ENCODE assay signal across 11 mouse cellular contexts in the genomic region with DNA sequence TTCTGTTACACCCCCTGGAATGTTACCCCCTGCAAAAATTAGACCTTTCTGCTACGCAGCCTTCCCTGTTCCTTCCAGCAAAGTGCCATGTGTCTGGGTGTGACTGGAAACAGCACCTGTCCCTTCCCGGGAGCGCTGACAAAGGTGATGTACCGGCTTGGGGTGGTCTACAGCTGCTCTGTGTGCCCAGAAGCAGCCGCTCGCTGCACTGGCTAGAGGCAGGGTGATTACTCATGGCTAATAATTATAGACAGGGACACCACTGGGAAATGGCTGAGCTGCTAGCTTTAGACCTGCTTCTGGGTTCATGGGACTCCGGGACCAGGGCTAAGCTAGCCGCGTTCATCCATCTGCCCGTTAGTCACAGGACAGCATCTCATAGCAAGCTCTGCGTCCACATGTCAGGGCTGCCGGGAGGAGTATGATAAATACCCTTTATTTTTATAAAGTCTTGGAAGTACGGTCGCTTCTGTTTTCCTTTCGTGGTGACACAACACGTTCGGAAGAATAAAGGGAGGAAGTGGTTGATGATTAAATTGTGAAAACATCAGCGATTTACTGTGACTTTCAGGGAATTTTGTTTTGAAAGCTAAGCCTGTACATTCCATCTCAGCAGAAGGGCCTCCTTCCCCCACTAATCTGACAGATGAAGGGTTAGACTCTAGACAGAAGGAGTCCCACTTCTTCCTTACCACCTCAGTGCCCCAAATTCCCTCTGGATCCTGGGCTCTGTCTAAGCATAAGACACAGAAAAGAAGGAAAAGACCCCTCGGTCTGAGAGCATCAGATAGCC.
DNase-seq lines count a peak whose midpoint lies in the region; ATAC-seq lines count a peak whose summit lies in the region.
"Had no signal": no experiment of that assay in that cellular context is flagged by ENCODE, and none has a peak within 500 bp of the region (broad histone marks: within the 10 kb centered on the region; RNA-seq: fewer than 3 reads in every experiment).

No protein-coding gene starts in this region.

- no peaks in the 10 kb centered on the region for H3K9me3 ChIP-seq in kidney, embryonic 16.5 days (ENCODE audit: low read length)
- no peaks in the 10 kb centered on the region for H3K9me3 ChIP-seq in embryonic facial prominence, embryonic 10.5 days
- H3K9me3 ChIP-seq: intestine, embryonic 15.5 days had no signal

- H3K9ac ChIP-seq in kidney, embryonic 16.5 days (replicated peaks; ENCODE audit: low read length), result no peak overlapping the region; the same call in 1 of the 2 replicates
- H3K9ac ChIP-seq: intestine, embryonic 15.5 days had no signal

- peak; percentile 63 for ATAC-seq in kidney, embryonic 16.5 days (ENCODE audit: low FRiP score, low TSS enrichment)
- ATAC-seq in inflammation-experienced regulatory T-cells, adult 6 months, result no peak
- ATAC-seq: intestine, embryonic 15.5 days had no signal

- peak; percentile 14 to 28 for DNase-seq in cerebellum, adult 18-20 months
- no peak for DNase-seq in cerebellum, adult 9-11 months
- DNase-seq in kidney, adult 18-20 months, result no peak
- DNase-seq in embryonic facial prominence, embryonic 10.5 days (ENCODE audit: low spot score), result peak; percentile 17
- peak; percentile 26 to 44 for DNase-seq in kidney, postnatal 4 days
- DNase-seq in layer of hippocampus, postnatal 14 days (ENCODE audit: low spot score in 2 of 2), result no peak
- DNase-seq: lung, postnatal 14 days; right cerebral cortex, postnatal 25 days had no signal

- WGBS in kidney, embryonic 16.5 days, result 29% methylated on average over 19 of the region's 19 CpGs
- 74% methylated on average over 19 of the region's 19 CpGs for WGBS in embryonic facial prominence, embryonic 10.5 days

- peaks cover 21% of the 10 kb centered on the region for H3K4me1 ChIP-seq in kidney, embryonic 16.5 days (ENCODE audit: insufficient read depth, low read length)
- peaks cover 33% of the 10 kb centered on the region for H3K4me1 ChIP-seq in embryonic facial prominence, embryonic 10.5 days

- no peaks in the 10 kb centered on the region for H3K36me3 ChIP-seq in kidney, embryonic 16.5 days (ENCODE audit: insufficient read depth, low read length)
- no peaks in the 10 kb centered on the region for H3K36me3 ChIP-seq in embryonic facial prominence, embryonic 10.5 days (replicated peaks)
- H3K36me3 ChIP-seq: intestine, embryonic 15.5 days had no signal

- no peaks in the 10 kb centered on the region for H3K27me3 ChIP-seq in kidney, embryonic 16.5 days (ENCODE audit: insufficient read depth, low read length)
- H3K27me3 ChIP-seq in embryonic facial prominence, embryonic 10.5 days (replicated peaks; ENCODE audit: low read depth, poor library complexity, severe bottlenecking), result 0 out of 2 replicates have a peak, but pooled peaks cover 5% of the 10 kb centered on the region
- H3K27me3 ChIP-seq: intestine, embryonic 15.5 days had no signal

- H3K4me3 ChIP-seq in kidney, embryonic 16.5 days (ENCODE audit: low read length), result no peak overlapping the region
- H3K4me3 ChIP-seq in embryonic facial prominence, embryonic 10.5 days, result no peak overlapping the region
- H3K4me3 ChIP-seq: intestine, embryonic 15.5 days had no signal

- H3K27ac ChIP-seq in kidney, embryonic 16.5 days (ENCODE audit: low read length), result no peak overlapping the region
- no peak overlapping the region; the same call in 1 of the 2 replicates for H3K27ac ChIP-seq in embryonic facial prominence, embryonic 10.5 days (replicated peaks)
- H3K27ac ChIP-seq: intestine, embryonic 15.5 days had no signal

- peak overlapping the region; percentile 37 for H3K4me2 ChIP-seq in kidney, embryonic 16.5 days (replicated peaks; ENCODE audit: low read depth, low read length)
- H3K4me2 ChIP-seq: intestine, embryonic 15.5 days had no signal

Comparison
In these comparisons a context has a peak if more than half of its experiments do, and no peak if none do; other contexts are left out.
1. DNase-seq: peak in cerebellum, adult 18-20 months (2 of 2), embryonic facial prominence, embryonic 10.5 days (single experiment) and kidney, postnatal 4 days (2 of 2); none in cerebellum, adult 9-11 months (single experiment), kidney, adult 18-20 months (single experiment) and layer of hippocampus, postnatal 14 days (0 of 2).